Mouse (Mus musculus) E14TG2a.4 (cell line): ENCODE measurements around the gene Pwwp2b.

Source experiments
- H3K27me3 ChIP-seq: 2 replicates; pipeline ENCODE4 v1.6.1; 2014; ENCODE audit warnings: low read length, control low read depth; ENCODE audit not compliant: insufficient read depth
- H3K36me3 ChIP-seq: 2 replicates; pipeline ENCODE4 v1.6.1; 2014; ENCODE audit warnings: low read length, control low read depth; ENCODE audit not compliant: insufficient read depth
- H3K4me1 ChIP-seq: replicated peaks from 2 replicates; pipeline ENCODE4 v1.6.1; 2014; ENCODE audit warnings: low read depth, low read length, control low read depth
- H3K4me3 ChIP-seq: replicated peaks from 2 replicates; pipeline ENCODE4 v1.5.1; 2014; ENCODE audit warnings: mild to moderate bottlenecking, low read length
- H3K9me3 ChIP-seq: 2 replicates; pipeline ENCODE4 v1.6.1; 2014; ENCODE audit warnings: low read length, control low read depth
- CTCF ChIP-seq: conservative IDR thresholded peaks from 2 replicates; pipeline ENCODE4 v1.5.1; 2014; ENCODE audit warnings: low read length
- NANOG ChIP-seq: IDR thresholded peaks from 2 replicates; pipeline ENCODE4 v1.6.1; 2014; ENCODE audit warnings: borderline replicate concordance, low read length, mixed read lengths
- POU5F1 ChIP-seq: IDR thresholded peaks from 2 replicates; pipeline ENCODE4 v1.6.1; 2014; ENCODE audit warnings: low read length, borderline replicate concordance

The Pwwp2b gene

GRCm38 (mm10) chr7:139275586-139275985 lies 27.3 kb downstream of the Pwwp2b start:
- Histone ChIP-seq H3K36me3 (no peaks in the 10 kb centered on the region), H3K9me3 (no peaks in the 10 kb centered on the region)
- no peak for TF ChIP-seq CTCF
- TF ChIP-seq NANOG: no peak
- no peak for TF ChIP-seq POU5F1

GRCm38 (mm10) chr7:139276150-139276549 lies 27.9 kb downstream of the Pwwp2b start:
- Histone ChIP-seq H3K36me3 (no peaks in the 10 kb centered on the region), H3K4me3 (no peak overlapping the region), H3K9me3 (no peaks in the 10 kb centered on the region), H3K4me1 (peaks cover 5% of the 10 kb centered on the region), H3K27me3 (peaks cover 16% of the 10 kb centered on the region)
- no peak for TF ChIP-seq NANOG
- TF ChIP-seq POU5F1: no peak
- no peak for TF ChIP-seq CTCF

More at GRCm38 (mm10) chr7:139275586-139275985, 27.3 kb downstream of the Pwwp2b start:
- Histone ChIP-seq H3K4me3 (no peak overlapping the region), H3K4me1 (no peaks in the 10 kb centered on the region; the same call in 1 of the 2 replicates), H3K27me3 (peaks cover 16% of the 10 kb centered on the region)

DNA sequence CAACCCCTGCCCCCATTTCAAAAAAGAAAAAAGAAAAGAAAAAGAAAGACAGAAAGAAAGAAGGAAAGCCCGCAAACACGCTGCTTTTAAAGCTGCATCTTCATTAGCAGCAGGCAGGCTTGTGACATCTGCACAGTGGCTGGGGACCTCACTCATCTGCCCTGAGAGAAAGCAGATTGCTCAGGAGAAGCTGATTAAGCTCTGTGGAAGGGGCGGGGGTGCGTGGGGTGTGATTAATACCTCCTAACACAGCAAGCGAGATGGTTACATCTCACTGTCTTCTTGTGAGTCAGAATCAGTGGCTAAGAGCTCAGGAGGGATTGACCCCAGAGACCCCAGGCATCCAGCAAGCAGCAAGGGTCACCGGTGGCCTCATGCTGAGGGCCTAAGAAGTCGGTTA lies 29.3 kb downstream of the Pwwp2b start:
- TF ChIP-seq CTCF (no peak), NANOG (no peak), POU5F1 (no peak)
- Histone ChIP-seq H3K4me3 (no peak overlapping the region), H3K9me3 (no peaks in the 10 kb centered on the region), H3K27me3 (peaks cover 13% of the 10 kb centered on the region), H3K4me1 (peaks cover 16% of the 10 kb centered on the region), H3K36me3 (no peaks in the 10 kb centered on the region)

GRCm38 (mm10) chr7:139279571-139279970 lies 31.3 kb downstream of the Pwwp2b start:
- no peaks in the 10 kb centered on the region for H3K9me3 ChIP-seq
- no peak for TF ChIP-seq CTCF
- no peak for TF ChIP-seq POU5F1
- peaks cover 5% of the 10 kb centered on the region for H3K27me3 ChIP-seq
- H3K4me3 ChIP-seq: no peak overlapping the region
- H3K4me1 ChIP-seq: peaks cover 16% of the 10 kb centered on the region
- no peaks in the 10 kb centered on the region for H3K36me3 ChIP-seq

- H3K27me3 ChIP-seq: peaks cover 5% of the 10 kb centered on the region
- TF ChIP-seq NANOG: no peak
- no peak for TF ChIP-seq CTCF
- TF ChIP-seq POU5F1: no peak
- peaks cover 16% of the 10 kb centered on the region for H3K4me1 ChIP-seq
- no peak overlapping the region for H3K4me3 ChIP-seq
- H3K9me3 ChIP-seq: no peaks in the 10 kb centered on the region
- H3K36me3 ChIP-seq: no peaks in the 10 kb centered on the region
These were observed 31.8 kb downstream of the Pwwp2b start for GRCm38 (mm10) chr7:139280044-139280443.

DNA sequence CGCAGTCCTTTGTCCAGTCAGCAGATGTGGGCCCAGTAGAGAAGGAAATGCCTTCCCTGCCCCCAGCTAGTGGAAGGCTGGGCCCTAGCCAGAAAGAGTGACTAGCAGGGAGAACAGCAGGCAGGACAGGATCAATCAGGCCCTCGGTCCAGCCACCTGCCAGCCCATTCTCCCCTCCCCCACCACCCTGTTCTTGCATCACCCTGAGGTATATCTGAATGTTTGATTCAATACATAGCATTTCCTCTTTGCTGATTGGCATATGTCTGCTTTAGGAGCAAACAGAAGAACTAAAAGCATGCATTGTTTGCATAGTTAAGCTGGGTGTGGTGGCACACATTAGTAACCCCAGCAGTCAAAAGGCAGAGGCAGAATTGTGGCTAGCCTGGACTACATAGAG lies 32.9 kb downstream of the Pwwp2b start:
- Histone ChIP-seq H3K4me3 (no peak overlapping the region), H3K36me3 (no peaks in the 10 kb centered on the region), H3K4me1 (peaks cover 24% of the 10 kb centered on the region), H3K27me3 (no peaks in the 10 kb centered on the region; the same call in 1 of the 2 replicates), H3K9me3 (no peaks in the 10 kb centered on the region)
- no peak for TF ChIP-seq NANOG
- TF ChIP-seq CTCF: no peak
- TF ChIP-seq POU5F1: no peak

- Histone ChIP-seq H3K9me3 (no peaks in the 10 kb centered on the region), H3K4me1 (peaks cover 24% of the 10 kb centered on the region), H3K4me3 (no peak overlapping the region), H3K27me3 (no peaks in the 10 kb centered on the region; the same call in 1 of the 2 replicates), H3K36me3 (no peaks in the 10 kb centered on the region)
- TF ChIP-seq NANOG: no peak
- TF ChIP-seq POU5F1: no peak
- TF ChIP-seq CTCF: no peak
These were observed 33.8 kb downstream of the Pwwp2b start for GRCm38 (mm10) chr7:139282037-139282436.

DNA sequence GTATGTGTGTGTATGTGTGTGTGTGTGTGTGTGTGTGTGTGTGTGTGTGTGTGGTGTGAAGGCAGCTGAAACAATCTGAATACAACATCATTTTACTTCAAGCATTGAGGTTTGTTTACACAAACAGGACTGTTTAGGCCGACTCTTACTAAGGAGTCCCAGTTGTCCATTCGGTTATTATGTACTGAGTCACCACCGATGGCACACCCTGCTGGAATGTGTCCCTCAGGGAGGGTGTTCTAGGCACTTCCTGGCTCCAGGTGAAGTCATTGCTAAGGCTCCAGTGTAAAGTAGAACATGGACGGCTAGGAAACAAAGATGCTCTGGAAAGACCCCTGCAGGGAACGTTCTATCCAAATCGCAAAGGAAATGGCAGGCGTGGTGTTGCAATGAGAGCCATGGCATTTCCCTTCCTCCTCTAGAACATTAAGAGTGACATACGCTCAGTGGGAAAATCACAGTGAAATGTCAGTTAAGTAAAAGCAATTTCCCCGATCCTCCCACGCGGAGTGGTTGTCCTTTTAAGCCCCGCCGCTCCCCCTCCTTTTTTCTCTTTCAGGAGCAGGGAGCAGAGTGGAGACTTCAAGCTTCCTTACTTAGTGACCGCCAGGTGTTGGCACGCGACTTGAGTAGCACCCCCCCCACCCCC lies 37.1 kb downstream of the Pwwp2b start:
- TF ChIP-seq POU5F1: no peak
- no peak for TF ChIP-seq CTCF
- no peak for TF ChIP-seq NANOG
- Histone ChIP-seq H3K27me3 (0 out of 2 replicates have a peak, but pooled peaks cover 5% of the 10 kb centered on the region), H3K4me1 (peaks cover 24% of the 10 kb centered on the region), H3K36me3 (no peaks in the 10 kb centered on the region), H3K9me3 (no peaks in the 10 kb centered on the region), H3K4me3 (no peak overlapping the region)

- no peaks in the 10 kb centered on the region for H3K9me3 ChIP-seq
- H3K27me3 ChIP-seq: 0 out of 2 replicates have a peak, but pooled peaks cover 5% of the 10 kb centered on the region
- H3K4me1 ChIP-seq: peaks cover 12% of the 10 kb centered on the region
- TF ChIP-seq CTCF (no peak), NANOG (no peak), POU5F1 (no peak)
- no peaks in the 10 kb centered on the region for H3K36me3 ChIP-seq
- no peak overlapping the region for H3K4me3 ChIP-seq
These were observed 40.3 kb downstream of the Pwwp2b start for GRCm38 (mm10) chr7:139288540-139288939.
